Mouse (Mus musculus) midbrain, embryonic 12.5 days (tissue): ENCODE data around the gene Smyd3. TPM values are rescaled to one million over a fixed set of nuclear protein-coding genes. Genes with fewer than 3 reads are reported as not detected.

ENCODE experiments used
- ATAC-seq: fragments of 200-750 bp; cut with Nextera tagmentation; 2 replicates; pipeline ENCODE4 v1.8.0; 2017; ENCODE audit warnings: low read depth, moderate TSS enrichment, moderate library complexity; ENCODE audit not compliant: low FRiP score
- H3K27ac ChIP-seq: fragments of 300-500 bp; sonication (generic); replicated peaks from 2 replicates; pipeline ENCODE4 v1.5.1; 2016; ENCODE audit warnings: mild to moderate bottlenecking
- H3K27me3 ChIP-seq: fragments of 300-500 bp; sonication (generic); 2 replicates; pipeline ENCODE4 v1.6.1; 2016; ENCODE audit warnings: mild to moderate bottlenecking
- H3K36me3 ChIP-seq: fragments of 300-500 bp; sonication (generic); 2 replicates; pipeline ENCODE4 v1.6.1; 2016
- H3K4me1 ChIP-seq: fragments of 300-500 bp; sonication (generic); 2 replicates; pipeline ENCODE4 v1.6.1; 2016
- H3K4me2 ChIP-seq: fragments of 300-500 bp; sonication (generic); replicated peaks from 2 replicates; pipeline ENCODE4 v1.6.1; 2016; ENCODE audit warnings: mild to moderate bottlenecking, moderate library complexity
- H3K4me3 ChIP-seq: fragments of 300-500 bp; sonication (generic); 2 replicates; pipeline ENCODE4 v1.5.1; 2016; ENCODE audit warnings: mild to moderate bottlenecking
- H3K9ac ChIP-seq: fragments of 300-500 bp; sonication (generic); replicated peaks from 2 replicates; pipeline ENCODE4 v1.6.1; 2016; ENCODE audit warnings: mild to moderate bottlenecking, moderate library complexity
- H3K9me3 ChIP-seq: fragments of 300-500 bp; sonication (generic); 2 replicates; pipeline ENCODE4 v1.6.1; 2016; ENCODE audit warnings: mild to moderate bottlenecking
- WGBS: fragments of 180-500 bp; shearing (Covaris S2); methylation state at CpG from one replicate; pipeline ENCODE4 v1.1.7; 2016; 5-methylcytosine and 5-hydroxymethylcytosine counted together
- polyA plus RNA-seq: library from polyadenylated mRNA; unstranded; fragments of >200 nt; fragmentation: Nextera tagmentation; extraction: Ambion mirVana; gene quantifications from 2 replicates; pipeline ENCODE4 v1.2.1, GENCODE M21; 2016

Smyd3 gene
- polyA plus RNA-seq, 1 experiment from 2014 or later, result 14.3 TPM

DNA sequence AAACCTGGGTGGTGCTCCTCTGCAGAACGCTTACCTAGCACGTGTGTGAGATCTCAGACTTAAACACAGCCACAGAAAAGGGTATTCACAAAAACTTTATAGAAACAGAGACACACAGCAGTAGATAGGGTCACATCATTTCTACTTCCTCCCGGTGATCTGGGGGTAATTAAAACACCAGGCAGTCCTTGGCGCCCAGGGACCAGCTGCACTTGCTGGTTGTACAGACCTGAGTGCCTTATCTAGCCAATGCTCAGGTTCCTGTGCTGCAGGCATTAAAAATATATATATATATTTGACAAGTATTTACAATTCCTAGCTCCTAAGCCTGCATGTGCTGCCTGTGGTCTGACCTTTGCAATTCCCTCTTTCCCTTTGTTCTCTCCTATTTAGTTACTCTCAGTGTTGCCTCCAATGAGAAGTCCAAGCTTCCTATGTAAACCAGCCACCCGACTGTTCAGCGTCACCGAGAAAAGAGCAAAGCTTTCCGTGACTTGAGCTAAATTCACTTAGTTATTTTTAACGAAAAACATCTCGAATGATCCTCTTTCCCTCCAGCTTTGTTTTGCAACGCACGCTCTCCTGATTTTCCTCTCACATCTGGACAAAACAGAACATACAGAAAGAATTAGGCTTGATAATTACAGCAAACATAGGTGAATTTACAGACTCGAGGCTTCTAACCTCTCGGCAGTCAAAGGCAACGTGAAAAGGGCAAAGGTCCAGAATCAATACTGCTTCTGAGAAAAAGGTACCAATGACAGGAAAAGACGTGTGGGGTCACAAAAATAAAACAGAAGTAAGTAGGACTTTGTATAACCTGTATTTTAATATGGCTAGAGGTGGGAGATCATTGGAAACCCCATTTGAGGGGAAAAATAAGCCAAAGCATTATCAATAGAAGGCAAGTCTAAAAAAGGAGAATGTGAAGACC is 409.8 kb downstream of the Smyd3 start:
- peaks cover 32% of the 10 kb centered on the region for H3K4me1 ChIP-seq
- WGBS, result 61% methylated on average over 16 of the region's 16 CpGs
- H3K27me3 ChIP-seq, result peaks cover 43% of the 10 kb centered on the region
- no peak overlapping the region for H3K4me2 ChIP-seq
- H3K27ac ChIP-seq, result 0 out of 2 replicates have a peak overlapping the region, but pooled peaks have one; percentile 0
- H3K9me3 ChIP-seq, result no peaks in the 10 kb centered on the region
- H3K9ac ChIP-seq, result no peak overlapping the region
- H3K4me3 ChIP-seq, result no peak overlapping the region
- no peaks in the 10 kb centered on the region for H3K36me3 ChIP-seq
- ATAC-seq, result no peak

DNA sequence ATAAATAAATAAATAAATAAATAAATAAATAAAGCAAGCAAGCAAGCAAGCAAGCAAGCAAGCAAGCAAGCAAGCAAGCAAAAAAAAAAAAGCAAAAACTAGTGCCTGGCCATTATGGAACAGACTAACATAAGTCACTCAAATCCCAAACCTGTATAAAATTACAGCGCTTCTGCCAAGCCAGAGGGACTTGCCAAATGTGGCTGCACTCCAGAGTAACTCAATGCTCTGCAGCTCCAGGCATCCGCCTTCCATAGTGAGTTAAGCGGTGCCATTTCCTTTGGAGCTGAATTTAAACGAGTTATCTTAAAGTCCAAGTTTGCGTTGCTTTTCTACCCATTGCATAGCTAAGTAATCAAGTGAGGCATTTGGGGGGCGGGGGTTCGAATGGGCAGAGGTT is 410.6 kb downstream of the Smyd3 start:
- no peak for ATAC-seq
- H3K4me1 ChIP-seq, result peaks cover 32% of the 10 kb centered on the region
- H3K4me2 ChIP-seq, result no peak overlapping the region
- WGBS, result 71% methylated on average over 7 of the region's 7 CpGs
- H3K27ac ChIP-seq, result no peak overlapping the region
- H3K36me3 ChIP-seq, result no peaks in the 10 kb centered on the region
- peaks cover 46% of the 10 kb centered on the region for H3K27me3 ChIP-seq
- no peaks in the 10 kb centered on the region for H3K9me3 ChIP-seq
- no peak overlapping the region for H3K4me3 ChIP-seq
- no peak overlapping the region for H3K9ac ChIP-seq

DNA sequence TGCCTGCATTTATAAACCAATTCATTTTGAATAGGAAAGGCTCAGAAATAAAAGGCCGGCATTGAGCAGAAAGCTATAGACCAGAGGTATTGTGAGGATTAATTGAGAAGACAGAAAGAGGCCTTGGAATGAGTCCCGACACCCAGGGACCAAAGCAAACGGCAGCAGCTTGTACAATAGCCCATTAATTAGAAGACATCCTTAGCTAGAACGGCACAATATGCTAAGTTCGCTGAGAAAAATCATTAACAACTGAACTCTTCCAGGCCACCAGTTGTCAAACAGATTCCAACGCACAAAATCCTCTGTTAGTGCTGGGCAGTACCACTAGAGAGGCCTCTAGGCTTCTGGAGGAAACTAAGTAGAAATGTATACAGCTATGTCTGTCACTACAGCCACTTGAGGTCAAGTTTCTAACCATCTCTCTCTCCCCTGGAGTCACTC is 411.1 kb downstream of the Smyd3 start:
- WGBS, result 25% methylated on average over 6 of the region's 6 CpGs
- Histone ChIP-seq H3K9ac (no peak overlapping the region), H3K4me1 (peaks cover 32% of the 10 kb centered on the region), H3K27ac (peak overlapping the region; percentile 39), H3K4me2 (peak overlapping the region; percentile 19), H3K27me3 (peaks cover 46% of the 10 kb centered on the region), H3K4me3 (no peak overlapping the region), H3K9me3 (no peaks in the 10 kb centered on the region), H3K36me3 (no peaks in the 10 kb centered on the region)
- ATAC-seq, result peak; percentile 77

DNA sequence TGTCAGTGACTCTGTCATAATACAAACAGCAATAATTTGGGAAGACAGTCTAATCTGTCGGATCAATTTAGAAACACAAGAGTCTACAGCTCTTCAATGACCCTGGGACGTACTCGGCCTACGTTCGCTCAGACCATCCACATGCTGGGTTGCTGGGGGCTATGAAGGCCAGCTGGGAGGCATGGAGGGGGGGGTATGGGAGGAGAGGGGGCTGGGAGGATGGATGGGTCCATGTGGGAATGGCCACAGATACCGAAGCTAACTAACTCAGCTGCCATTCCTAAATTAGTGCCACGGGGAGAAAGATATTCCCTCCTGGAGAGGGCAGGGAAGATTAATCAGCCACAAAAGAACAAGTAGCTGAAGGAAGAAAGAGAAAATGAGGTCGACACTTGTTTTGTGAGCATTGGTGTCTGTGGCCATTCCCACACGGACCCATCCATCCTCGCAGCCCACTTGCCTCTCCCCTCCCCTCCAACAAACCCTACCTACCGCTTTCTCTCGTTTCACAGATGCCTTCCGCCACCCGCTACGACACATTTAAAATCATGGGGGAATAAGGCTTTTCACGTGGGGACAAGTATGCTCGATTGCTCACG is 411.6 kb downstream of the Smyd3 start:
- no peaks in the 10 kb centered on the region for H3K9me3 ChIP-seq
- WGBS, result 31% methylated on average over 18 of the region's 18 CpGs
- no peaks in the 10 kb centered on the region for H3K36me3 ChIP-seq
- H3K4me1 ChIP-seq, result peaks cover 32% of the 10 kb centered on the region
- H3K27ac ChIP-seq, result peak overlapping the region; percentile 39
- peak; percentile 74 for ATAC-seq
- H3K9ac ChIP-seq, result no peak overlapping the region
- peaks cover 46% of the 10 kb centered on the region for H3K27me3 ChIP-seq
- H3K4me3 ChIP-seq, result no peak overlapping the region
- peak overlapping the region; percentile 19 for H3K4me2 ChIP-seq

DNA sequence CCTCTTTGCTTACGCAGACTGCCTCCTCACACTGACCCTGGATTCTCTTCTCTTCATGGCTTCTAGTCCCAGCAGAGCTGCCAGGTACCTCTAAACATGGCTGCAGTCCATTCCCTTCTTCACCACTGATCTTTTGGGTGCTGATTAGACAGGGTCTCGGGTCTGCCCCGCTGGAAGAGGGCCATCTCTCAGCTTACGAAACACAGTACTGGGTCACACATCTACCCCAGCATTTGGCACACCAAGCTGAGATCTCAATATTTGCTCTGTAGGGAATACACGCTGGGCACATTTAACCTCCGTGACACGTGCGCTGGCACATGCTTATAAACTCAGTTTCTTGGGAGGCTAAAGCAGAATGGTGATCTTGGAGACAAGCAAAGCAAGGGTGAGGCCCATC is 413.4 kb downstream of the Smyd3 start:
- H3K27me3 ChIP-seq, result peaks cover 45% of the 10 kb centered on the region
- H3K9me3 ChIP-seq, result no peaks in the 10 kb centered on the region
- no peak overlapping the region for H3K9ac ChIP-seq
- H3K4me3 ChIP-seq, result no peak overlapping the region
- no peak overlapping the region for H3K4me2 ChIP-seq
- no peak overlapping the region for H3K27ac ChIP-seq
- no peak for ATAC-seq
- WGBS, result 95% methylated on average over 8 of the region's 8 CpGs
- peaks cover 32% of the 10 kb centered on the region for H3K4me1 ChIP-seq
- no peaks in the 10 kb centered on the region for H3K36me3 ChIP-seq

DNA sequence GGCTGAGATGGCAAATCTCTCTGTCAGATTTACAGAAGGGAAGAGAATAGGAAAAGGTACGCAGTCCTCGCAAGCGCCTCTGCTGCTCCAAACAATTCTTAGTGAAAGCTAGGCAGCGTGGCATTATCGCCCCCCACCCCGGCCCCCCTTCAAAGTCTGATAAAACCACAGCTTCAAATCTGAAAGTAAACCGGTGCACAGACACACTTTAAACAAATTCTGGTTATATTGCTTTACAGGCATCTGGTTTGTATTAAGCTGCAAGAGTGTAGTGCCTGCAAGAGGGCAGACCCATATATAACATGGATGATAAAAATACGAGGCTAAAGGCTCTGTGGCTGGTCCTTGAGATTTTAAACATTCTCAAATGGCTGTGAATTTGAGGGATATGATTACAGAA is 420.8 kb downstream of the Smyd3 start:
- H3K27me3 ChIP-seq, result peaks cover 30% of the 10 kb centered on the region
- ATAC-seq, result no peak
- 83% methylated on average over 8 of the region's 8 CpGs for WGBS

DNA sequence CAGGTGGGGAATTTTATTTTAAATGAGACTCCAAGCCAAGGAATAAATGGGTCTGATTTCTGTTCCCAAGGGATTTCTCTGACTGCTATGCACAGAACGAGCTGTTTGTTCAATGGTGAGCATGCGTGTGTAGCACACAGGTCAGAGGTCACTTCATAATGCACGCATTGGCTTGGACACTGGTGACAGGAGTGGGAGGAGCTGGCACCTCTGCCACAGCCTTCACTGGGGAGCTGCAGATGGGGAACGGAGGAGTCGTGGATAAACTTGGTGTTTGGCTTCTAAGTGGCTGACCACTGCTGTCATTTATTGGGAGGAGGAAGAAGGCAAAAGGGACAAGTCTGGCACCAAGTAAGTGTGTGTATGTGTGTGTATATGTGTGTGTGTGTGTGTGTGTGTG is 421.5 kb downstream of the Smyd3 start:
- H3K4me2 ChIP-seq, result no peak overlapping the region
- H3K36me3 ChIP-seq, result no peaks in the 10 kb centered on the region
- WGBS, result 66% methylated on average over 5 of the region's 5 CpGs
- H3K4me1 ChIP-seq, result 0 out of 2 replicates have a peak, but pooled peaks cover 2% of the 10 kb centered on the region
- H3K4me3 ChIP-seq, result no peak overlapping the region
- H3K9me3 ChIP-seq, result no peaks in the 10 kb centered on the region
- no peak overlapping the region for H3K9ac ChIP-seq
- no peak overlapping the region for H3K27ac ChIP-seq
- no peak for ATAC-seq
- H3K27me3 ChIP-seq, result peaks cover 30% of the 10 kb centered on the region

More for the DNA sequence above, 420.8 kb downstream of the Smyd3 start:
- no peak overlapping the region for H3K4me2 ChIP-seq
- H3K9me3 ChIP-seq, result no peaks in the 10 kb centered on the region
- no peak overlapping the region for H3K27ac ChIP-seq
- no peak overlapping the region for H3K4me3 ChIP-seq
- H3K4me1 ChIP-seq, result 0 out of 2 replicates have a peak, but pooled peaks cover 2% of the 10 kb centered on the region
- H3K36me3 ChIP-seq, result no peaks in the 10 kb centered on the region
- H3K9ac ChIP-seq, result no peak overlapping the region

DNA sequence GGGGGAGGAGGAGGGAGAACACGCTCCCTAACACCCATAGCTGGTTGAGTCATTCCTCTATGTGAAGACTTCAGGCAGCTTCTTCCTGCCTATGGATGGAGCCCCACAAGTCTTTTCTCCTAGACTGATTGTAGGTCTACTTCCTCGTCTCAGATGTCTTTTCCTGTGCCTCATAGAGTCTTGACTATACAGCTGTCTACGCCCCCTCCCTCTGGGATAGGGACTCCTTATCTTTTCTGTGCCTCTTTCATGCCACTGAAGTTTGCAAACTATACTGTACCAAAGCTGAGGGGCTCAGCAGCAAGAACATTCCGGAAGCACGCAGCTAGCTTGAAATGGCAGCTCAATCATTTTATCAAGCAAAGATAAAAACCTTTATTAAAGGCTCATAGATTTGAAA is 428.7 kb downstream of the Smyd3 start:
- ATAC-seq, result no peak
- 88% methylated on average over 5 of the region's 5 CpGs for WGBS
- no peak overlapping the region for H3K4me3 ChIP-seq
- H3K9ac ChIP-seq, result no peak overlapping the region
- H3K4me1 ChIP-seq, result no peaks in the 10 kb centered on the region
- H3K27ac ChIP-seq, result no peak overlapping the region
- no peak overlapping the region for H3K4me2 ChIP-seq
- no peaks in the 10 kb centered on the region for H3K36me3 ChIP-seq
- H3K27me3 ChIP-seq, result peaks cover 21% of the 10 kb centered on the region; the same call in 1 of the 2 replicates
- H3K9me3 ChIP-seq, result no peaks in the 10 kb centered on the region

DNA sequence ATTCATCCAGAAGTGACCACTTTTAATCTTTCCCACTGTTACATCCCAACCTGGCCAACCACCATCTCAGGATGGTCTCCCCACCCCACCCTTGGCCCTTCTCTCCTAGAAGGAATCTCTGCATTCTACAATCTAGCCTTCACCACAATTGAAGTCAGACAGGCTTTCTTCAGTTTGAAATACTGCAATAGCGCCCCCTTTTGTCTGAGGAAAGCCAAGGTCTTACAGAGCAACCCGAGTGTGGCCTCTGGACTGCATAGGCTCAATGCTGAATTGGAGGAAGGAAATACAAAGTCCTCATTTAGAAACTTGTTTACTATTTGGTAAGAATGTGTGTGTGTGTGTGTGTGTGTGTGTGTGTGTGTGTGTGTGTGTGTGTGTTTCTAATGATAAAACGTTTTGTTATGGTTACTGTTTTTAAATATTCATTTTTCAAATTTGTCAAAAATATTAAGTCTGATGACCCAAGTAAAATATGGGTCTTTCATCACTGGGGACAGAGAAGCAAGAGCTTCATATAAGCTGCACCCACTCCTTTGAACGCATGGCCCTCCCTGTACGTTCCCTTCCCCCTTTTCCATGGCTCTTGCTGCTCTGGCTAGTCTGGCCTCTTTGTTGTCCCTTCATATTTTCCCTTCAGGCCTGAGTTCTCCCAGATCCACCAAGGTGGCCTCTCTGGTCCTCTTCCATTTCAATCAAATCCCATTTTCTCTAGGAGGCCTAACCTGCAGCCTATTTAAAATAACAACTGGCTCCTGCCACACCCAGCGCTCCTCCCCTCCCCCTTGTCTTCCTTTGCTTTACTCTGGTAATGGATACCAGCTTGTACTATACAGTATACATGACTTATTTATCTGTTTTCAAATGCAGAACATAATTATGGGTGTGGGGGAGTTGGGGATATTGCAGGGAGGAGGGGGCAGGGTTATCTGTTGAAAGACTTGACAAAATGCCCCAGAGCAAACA is 430.5 kb downstream of the Smyd3 start:
- no peak overlapping the region for H3K27ac ChIP-seq

DNA sequence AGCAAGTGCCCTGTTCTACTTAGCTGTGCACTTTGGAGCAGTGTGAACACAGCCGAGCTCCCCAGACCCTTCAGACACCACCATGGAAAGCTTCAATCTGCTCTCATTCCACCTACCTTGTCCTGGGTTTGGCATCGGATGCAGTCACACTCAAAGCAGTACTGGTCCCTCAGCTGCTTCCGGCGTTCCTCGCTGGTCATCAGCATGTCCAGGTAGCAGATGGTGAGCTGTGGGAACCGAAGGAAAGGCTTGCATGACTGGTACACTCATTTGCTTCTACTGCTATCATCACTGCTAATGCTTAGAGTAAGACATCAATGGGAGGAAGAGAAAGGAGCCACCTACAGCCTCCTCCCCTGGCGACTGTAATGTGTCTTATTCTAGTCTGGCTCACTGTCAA is 431.6 kb downstream of the Smyd3 start:
- ATAC-seq, result no peak
- H3K27me3 ChIP-seq, result 0 out of 2 replicates have a peak, but pooled peaks cover 4% of the 10 kb centered on the region
- H3K4me1 ChIP-seq, result no peaks in the 10 kb centered on the region
- H3K27ac ChIP-seq, result no peak overlapping the region
- no peak overlapping the region for H3K4me3 ChIP-seq
- no peaks in the 10 kb centered on the region for H3K9me3 ChIP-seq
- no peak overlapping the region for H3K9ac ChIP-seq
- no peak overlapping the region for H3K4me2 ChIP-seq
- H3K36me3 ChIP-seq, result no peaks in the 10 kb centered on the region
- 96% methylated on average over 7 of the region's 7 CpGs for whole genome bisulfite sequencing

More for the DNA sequence above, 430.5 kb downstream of the Smyd3 start:
- Histone ChIP-seq H3K36me3 (no peaks in the 10 kb centered on the region), H3K9ac (no peak overlapping the region), H3K4me2 (no peak overlapping the region), H3K27me3 (0 out of 2 replicates have a peak, but pooled peaks cover 4% of the 10 kb centered on the region), H3K4me1 (no peaks in the 10 kb centered on the region), H3K9me3 (no peaks in the 10 kb centered on the region), H3K4me3 (no peak overlapping the region)
- 56% methylated on average over 6 of the region's 6 CpGs for WGBS
- no peak for ATAC-seq

DNA sequence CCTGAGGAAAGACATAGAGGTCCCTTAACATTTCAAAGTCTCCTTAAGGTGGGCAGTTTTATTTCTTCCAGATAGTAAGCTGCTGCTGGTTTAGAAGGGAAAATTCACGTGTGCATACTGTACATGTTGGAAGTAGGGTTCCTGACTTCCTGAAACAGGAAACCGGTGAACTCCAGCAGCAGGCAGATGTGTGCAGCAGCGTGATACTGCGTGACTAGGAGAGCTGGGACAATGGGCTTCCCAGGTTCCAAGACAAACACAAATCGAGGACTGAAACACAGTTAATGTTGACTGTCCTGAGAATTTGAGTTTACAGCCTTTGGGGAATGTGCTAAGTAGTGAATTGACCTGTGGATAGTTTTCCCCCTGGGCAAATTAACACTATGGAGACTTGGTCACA is 434.7 kb downstream of the Smyd3 start:
- Histone ChIP-seq H3K4me1 (no peaks in the 10 kb centered on the region), H3K27ac (no peak overlapping the region), H3K27me3 (no peaks in the 10 kb centered on the region), H3K4me3 (no peak overlapping the region), H3K9ac (no peak overlapping the region), H3K9me3 (no peaks in the 10 kb centered on the region), H3K36me3 (no peaks in the 10 kb centered on the region), H3K4me2 (no peak overlapping the region)
- 76% methylated on average over 5 of the region's 5 CpGs for WGBS
- ATAC-seq, result no peak
